Mouse (Mus musculus) fibroblast of lung, adult 2 months (primary cell): ENCODE results near the gene Prkg1.
A peak's percentile ranks its signal among the peaks of the same experiment; 100 is the strongest.

Experiments
- DNase-seq: peaks from one replicate; pipeline ENCODE4 v3.0.0-alpha.2; 2011; ENCODE audit warnings: low read depth

Prkg1 gene

DNA sequence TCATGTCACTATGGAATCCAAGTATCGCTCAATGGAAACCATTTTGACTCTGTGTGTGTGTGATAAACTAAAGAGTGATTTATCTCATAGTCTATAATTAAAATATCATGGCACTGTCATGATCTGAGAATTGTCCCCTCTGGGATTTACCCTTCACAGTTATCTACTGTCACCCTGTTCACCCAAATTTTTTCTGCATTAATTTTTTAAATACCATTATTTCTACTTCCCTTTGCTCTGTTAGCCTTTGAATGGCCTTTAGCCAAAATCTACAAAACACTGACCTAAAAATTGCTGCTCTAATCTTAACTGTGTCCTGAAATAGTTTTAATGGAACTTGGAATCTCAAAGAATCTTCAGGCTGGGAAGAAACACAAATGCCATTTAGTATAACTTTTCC lies 143.1 kb downstream of the Prkg1 start:
- no peak for DNase-seq

DNA sequence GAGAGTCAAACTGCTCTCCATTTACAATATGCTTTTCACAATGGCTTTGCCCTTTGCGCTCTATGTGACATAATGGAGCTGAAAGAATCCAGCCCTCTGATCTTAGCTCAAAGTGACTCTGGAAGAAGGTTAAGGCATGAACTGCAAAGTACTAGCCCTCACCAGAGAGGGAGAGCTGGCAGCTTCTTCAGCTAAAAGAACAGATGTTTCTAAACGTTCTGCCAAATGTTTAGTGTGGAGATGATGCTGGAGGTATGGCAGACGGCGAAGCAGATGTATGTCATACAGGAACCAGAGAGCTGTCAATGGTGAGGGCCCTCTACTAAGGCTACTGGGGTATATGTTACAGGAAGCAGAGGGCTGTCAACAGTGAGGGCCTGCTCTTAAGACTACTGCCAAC lies 148.0 kb downstream of the Prkg1 start:
- no peak for DNase-seq

DNA sequence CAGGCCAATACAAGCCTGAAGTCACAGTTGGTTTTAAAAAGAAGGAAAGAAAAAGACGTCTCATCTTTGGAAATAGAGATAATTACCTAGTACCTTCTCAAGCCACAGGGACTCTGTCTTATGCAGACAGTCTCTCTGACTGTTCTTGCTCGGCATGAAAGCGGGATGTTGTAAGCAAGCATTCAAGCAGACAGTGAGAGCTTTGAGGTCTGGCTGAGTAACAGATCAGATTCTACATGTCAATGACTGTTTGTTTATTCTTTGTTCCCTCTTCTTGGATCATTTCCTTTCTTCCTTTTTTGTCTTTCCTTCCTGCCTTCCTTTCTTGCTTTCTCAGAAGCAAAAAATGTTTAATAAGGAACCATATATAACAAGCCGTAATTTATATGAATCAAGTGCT lies 148.7 kb downstream of the Prkg1 start:
- DNase-seq, result no peak

DNA sequence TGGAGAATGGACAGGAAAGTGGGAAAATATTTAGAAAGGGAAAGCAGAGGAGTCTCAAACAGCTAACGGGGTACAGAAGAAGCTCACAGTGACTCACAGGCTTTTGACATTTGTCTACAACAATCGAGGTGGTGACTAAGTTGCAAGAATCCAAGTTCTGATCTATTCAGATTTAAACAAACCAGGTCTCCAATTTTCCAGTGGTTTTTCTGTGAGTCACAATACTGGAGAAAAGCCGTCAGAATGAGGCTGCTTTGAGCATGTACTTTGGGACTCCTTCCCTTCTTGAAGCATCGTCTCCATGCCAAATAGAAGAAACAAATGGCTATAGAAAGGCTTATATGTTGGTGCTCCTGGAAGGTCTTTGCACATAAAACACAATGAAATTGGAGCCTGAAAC lies 151.7 kb downstream of the Prkg1 start:
- DNase-seq, result peak; percentile 32

- DNase-seq, result no peak
These were observed 162.3 kb downstream of the Prkg1 start for GRCm38 (mm10) chr19:31602578-31602977.

GRCm38 (mm10) chr19:31594011-31594410 lies 170.8 kb downstream of the Prkg1 start:
- no peak for DNase-seq

GRCm38 (mm10) chr19:31590701-31591100 lies 174.1 kb downstream of the Prkg1 start:
- DNase-seq, result no peak

GRCm38 (mm10) chr19:31577092-31577491 lies 187.7 kb downstream of the Prkg1 start:
- no peak for DNase-seq

- no peak for DNase-seq
These were observed 200.5 kb downstream of the Prkg1 start for GRCm38 (mm10) chr19:31564329-31564728.

DNA sequence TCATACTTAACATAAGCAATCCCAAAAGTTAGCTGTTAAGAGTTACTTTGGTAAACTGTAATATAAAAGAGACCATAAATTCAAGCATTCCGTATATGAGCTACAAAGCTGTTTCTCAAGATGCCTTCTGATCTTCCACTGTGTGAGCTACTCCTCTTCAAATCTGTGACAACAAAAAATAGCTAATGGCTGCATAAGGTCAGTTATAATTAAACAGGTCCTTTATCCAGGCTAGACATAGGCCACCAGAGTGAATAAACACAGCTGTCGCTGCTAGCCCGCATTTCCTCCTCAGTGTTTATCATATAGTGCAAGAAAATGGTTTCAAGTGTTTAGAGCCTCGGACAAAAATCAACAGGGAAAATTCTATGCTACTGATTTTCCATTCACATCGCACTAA lies 218.8 kb downstream of the Prkg1 start:
- DNase-seq, result no peak

GRCm38 (mm10) chr19:31531249-31531740 lies 233.5 kb downstream of the Prkg1 start:
- peak; percentile 79 for DNase-seq

GRCm38 (mm10) chr19:31530616-31531015 lies 234.2 kb downstream of the Prkg1 start:
- DNase-seq, result peak; percentile 57

DNA sequence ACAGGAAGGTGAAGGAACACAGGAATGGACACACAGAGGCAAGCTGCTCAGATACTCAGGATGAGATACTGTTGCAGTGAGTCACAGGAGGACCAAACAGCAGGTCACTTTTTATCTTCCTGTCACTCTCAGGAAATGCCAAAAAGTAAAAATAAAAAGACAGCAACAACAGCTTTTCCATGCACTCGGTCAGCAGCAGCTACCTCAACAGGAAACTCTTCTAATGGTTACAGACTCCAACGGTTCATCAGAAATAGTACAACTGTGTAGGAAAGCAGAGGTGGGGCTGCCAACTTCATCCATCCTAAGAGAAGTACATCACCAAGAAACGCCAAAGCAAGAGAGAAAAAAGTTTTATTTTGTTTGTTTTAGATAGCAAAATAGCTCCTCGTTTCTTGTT lies 234.9 kb downstream of the Prkg1 start:
- no peak for DNase-seq

GRCm38 (mm10) chr19:31514490-31514889 lies 250.3 kb downstream of the Prkg1 start:
- DNase-seq, result no peak

GRCm38 (mm10) chr19:31507831-31508230 lies 257.0 kb downstream of the Prkg1 start:
- DNase-seq, result no peak

- DNase-seq, result no peak
These were observed 258.5 kb downstream of the Prkg1 start for GRCm38 (mm10) chr19:31506296-31506695.

- DNase-seq, result no peak
These were observed 259.8 kb downstream of the Prkg1 start for GRCm38 (mm10) chr19:31505041-31505440.

DNA sequence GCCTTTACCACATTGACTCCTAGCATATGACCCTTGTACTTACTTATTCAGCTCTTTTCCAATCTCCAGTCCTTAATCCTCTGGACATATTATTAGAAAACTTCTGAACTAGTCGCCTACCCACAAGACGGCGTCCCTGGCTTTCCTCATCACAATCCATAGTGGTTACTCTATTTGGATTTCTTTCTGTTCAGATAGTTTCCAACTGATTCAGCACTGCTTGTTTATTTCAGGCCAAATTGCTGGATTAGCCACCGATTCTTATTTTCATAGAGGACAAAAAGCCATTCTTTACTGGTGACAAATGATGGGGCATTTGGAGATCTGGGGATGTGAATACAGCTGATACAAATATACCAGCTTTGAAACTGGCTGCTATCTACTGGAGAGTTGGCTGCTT lies 267.4 kb downstream of the Prkg1 start:
- peak; percentile 37 for DNase-seq

DNA sequence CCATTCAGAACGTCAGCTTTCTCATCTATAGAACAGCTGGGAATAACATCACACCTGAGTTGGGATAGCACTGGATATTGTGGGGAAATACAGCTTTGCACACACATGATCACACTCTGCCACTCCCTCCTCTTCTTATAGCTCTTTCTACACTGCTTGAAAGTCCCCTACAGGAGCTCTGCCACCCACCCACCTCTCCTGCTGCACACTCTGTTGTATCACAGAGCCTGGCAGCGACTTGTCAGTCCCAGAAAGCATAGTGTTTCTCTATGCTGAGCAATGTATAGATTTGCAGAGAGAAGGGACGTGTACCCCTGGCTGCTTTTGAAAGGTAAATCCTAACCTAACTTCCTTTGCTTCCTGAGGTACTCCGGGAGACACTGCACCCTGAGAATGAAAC lies 275.2 kb downstream of the Prkg1 start:
- no peak for DNase-seq

DNA sequence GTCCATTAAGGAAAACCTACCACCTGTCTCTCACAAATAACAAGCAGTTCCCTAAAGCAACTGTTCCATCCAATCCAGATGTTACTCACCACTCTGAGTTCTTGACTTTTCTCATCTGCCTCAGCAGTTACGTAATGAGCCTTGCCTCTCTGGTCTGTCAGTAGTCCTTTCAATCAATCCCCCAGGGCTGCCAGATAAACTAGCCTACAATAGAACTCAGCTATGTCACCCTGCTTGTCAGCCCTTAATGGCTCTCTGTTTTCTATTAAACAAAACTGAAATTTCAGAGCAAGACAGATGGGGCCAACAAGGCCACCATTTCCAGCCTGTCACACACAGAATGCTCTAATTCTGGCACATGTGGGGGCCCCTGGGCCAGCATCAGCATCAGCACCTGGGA lies 293.1 kb downstream of the Prkg1 start:
- DNase-seq, result no peak

- DNase-seq, result no peak
These were observed 304.6 kb downstream of the Prkg1 start for GRCm38 (mm10) chr19:31460188-31460587.

- peak; percentile 30 for DNase-seq
These were observed 320.7 kb downstream of the Prkg1 start for GRCm38 (mm10) chr19:31444101-31444500.

GRCm38 (mm10) chr19:31442311-31442710 lies 322.5 kb downstream of the Prkg1 start:
- DNase-seq, result no peak

- DNase-seq, result no peak
These were observed 331.4 kb downstream of the Prkg1 start for GRCm38 (mm10) chr19:31433446-31433845.

- DNase-seq, result no peak
These were observed 333.4 kb downstream of the Prkg1 start for GRCm38 (mm10) chr19:31431411-31431810.
